In the genomic region with DNA sequence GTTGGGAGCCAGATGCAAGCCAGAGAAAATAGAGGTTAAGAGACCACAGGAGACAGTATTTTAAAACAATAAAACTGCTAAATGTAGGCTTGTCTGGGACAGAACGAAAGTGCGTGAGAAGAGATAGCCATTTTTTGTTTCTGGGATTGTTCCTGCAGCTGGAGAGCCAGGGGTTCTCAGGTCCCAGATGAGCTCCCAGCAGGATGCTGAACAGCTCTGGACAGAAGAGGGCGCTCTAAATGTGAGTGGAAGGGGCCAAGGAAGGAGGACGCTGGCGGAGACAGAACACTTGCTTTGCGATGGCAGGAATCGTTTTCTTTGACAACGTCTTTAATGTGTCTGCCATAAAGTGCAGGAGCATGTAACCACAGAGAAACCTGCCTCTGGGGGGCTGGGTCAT, we compare ENCODE assay signal across 7 mouse cellular contexts. TPM values are rescaled to one million over a fixed set of nuclear protein-coding genes. Genes with fewer than 3 reads are reported as not detected.
DNase-seq lines count a peak whose midpoint lies in the region; TF ChIP-seq lines count a peak whose summit lies in the region.

No protein-coding gene starts in this region.

- H3K4me3 ChIP-seq in small intestine, adult 2 months (ENCODE audit: low read depth, low read length): no peak overlapping the region

- TF ChIP-seq CTCF in small intestine, adult 2 months (IDR thresholded peaks at IDR 0.05; ENCODE audit: extremely low read depth, insufficient read length, insufficient replicate concordance, low read depth, low read length): peak; percentile 27; the same call in 1 of the 2 replicates

- H3K36me3 ChIP-seq in small intestine, adult 2 months (ENCODE audit: control insufficient read depth, insufficient read depth, low read length): no peaks in the 10 kb centered on the region

- H3K27ac ChIP-seq in small intestine, adult 2 months (ENCODE audit: insufficient read depth, low read depth, low read length): no peak overlapping the region

- peak; percentile 80 for DNase-seq in kidney, postnatal 10 days
- DNase-seq in kidney, adult 11 months: no peak
- DNase-seq in R1 (ENCODE audit: low read depth, low spot score) (peak; percentile 77), liver (peak; percentile 52)
- DNase-seq in embryo, embryonic 10 days (ENCODE audit: low spot score): peak; percentile 84
- DNase-seq in cerebellum, adult 18-20 months: no peak

- WGBS in small intestine, adult 2 months: 20% methylated on average over 8 of the region's 8 CpGs

- peaks cover 6% of the 10 kb centered on the region for H3K27me3 ChIP-seq in small intestine, adult 2 months (ENCODE audit: control insufficient read depth, insufficient read depth, low read length)

- no peak for TF ChIP-seq POLR2A in small intestine, adult 2 months (IDR thresholded peaks at IDR 0.05; ENCODE audit: low read depth, low read length)

- H3K4me1 ChIP-seq in small intestine, adult 2 months (ENCODE audit: control insufficient read depth, insufficient read depth, insufficient read length, low read length): no peaks in the 10 kb centered on the region; the same call in 1 of the 2 replicates

RNA-seq across cellular contexts. Expression of a gene that starts 5.2 kb away (rescaled TPM):
- 0.81 and 1.3 TPM in 2 replicates for polyA plus RNA-seq in small intestine, adult 2 months (2012; rRNA removed)

Comparison
In these comparisons a context has a peak if more than half of its experiments do, and no peak if none do; other contexts are left out.
1. DNase-seq: peak in kidney, postnatal 10 days (single experiment), R1 (single experiment), embryo, embryonic 10 days (single experiment) and liver (single experiment); none in kidney, adult 11 months (single experiment) and cerebellum, adult 18-20 months (0 of 2).